22 mouse cellular contexts compared by ENCODE assay signal in the genomic region with DNA sequence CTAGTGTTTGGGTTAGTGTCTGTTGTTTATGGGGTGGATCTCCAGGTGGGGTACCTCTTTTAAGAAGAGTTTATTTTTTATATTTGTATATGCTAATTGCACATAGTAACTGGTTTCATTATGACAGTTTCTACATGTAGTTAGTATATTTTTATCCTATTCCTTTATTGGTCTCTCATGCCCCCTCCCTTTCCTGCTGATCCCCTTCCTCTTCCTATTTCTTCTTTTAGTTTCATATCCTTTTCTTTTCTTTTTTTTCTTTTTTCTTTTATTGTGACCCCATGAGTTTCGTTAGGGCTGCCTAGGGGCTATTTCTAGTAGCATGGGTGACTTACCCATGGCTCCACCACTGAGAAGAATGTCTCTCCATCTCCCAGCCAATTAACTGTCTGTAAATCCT. TPM values are rescaled to one million over a fixed set of nuclear protein-coding genes. Genes with fewer than 3 reads are reported as not detected.
DNase-seq lines count a peak whose midpoint lies in the region; TF ChIP-seq lines count a peak whose summit lies in the region.
"Had no signal": no experiment of that assay in that cellular context is flagged by ENCODE, and none has a peak within 500 bp of the region (broad histone marks: within the 10 kb centered on the region; RNA-seq: fewer than 3 reads in every experiment).

No protein-coding gene starts in this region.

- peak; percentile 53 for DNase-seq in splenic B cell, adult 2 months (ENCODE audit: low read depth, low spot score)
- DNase-seq in left cerebral cortex, adult 18-20 months (ENCODE audit: low spot score in 2 of 2): no peak
- no peak for DNase-seq in cerebellum, postnatal 4 days (ENCODE audit: low spot score in 2 of 2)
- DNase-seq in MN1 (ENCODE audit: low spot score): no peak
- DNase-seq: adrenal gland, adult 8-10 months; adrenal gland, postnatal 25 days; cerebellum, adult 18-20 months; cerebellum, adult 9-11 months; cerebellum, postnatal 25 days; gastrocnemius, postnatal 10 days; gastrocnemius, postnatal 36 days; heart, postnatal 10 days; heart, postnatal 36 days had no signal

- H3K36me3 ChIP-seq in macrophage (ENCODE audit: inconsistent target): no peaks in the 10 kb centered on the region
- no peaks in the 10 kb centered on the region for H3K36me3 ChIP-seq in splenic B cell, adult 2 months (ENCODE audit: control insufficient read depth, insufficient read depth, low read length, poor library complexity, severe bottlenecking)
- H3K36me3 ChIP-seq: forebrain, embryonic 10.5 days; G1E; heart, embryonic 15.5 days; hindbrain, embryonic 10.5 days; hindbrain, embryonic 13.5 days; intestine, embryonic 15.5 days had no signal

- H3K27ac ChIP-seq in bone marrow macrophage, adult 2 months (ENCODE audit: insufficient read depth, low read depth, low read length): peak overlapping the region; percentile 54
- peak overlapping the region; percentile 49 for H3K27ac ChIP-seq in macrophage
- H3K27ac ChIP-seq: forebrain, embryonic 10.5 days; forebrain, embryonic 13.5 days; heart, embryonic 15.5 days; hindbrain, embryonic 10.5 days; hindbrain, embryonic 13.5 days; intestine, embryonic 15.5 days had no signal

- H3K27me3 ChIP-seq in splenic B cell, adult 2 months (ENCODE audit: control insufficient read depth, insufficient read depth, low read length, poor library complexity, severe bottlenecking): no peaks in the 10 kb centered on the region
- H3K27me3 ChIP-seq: forebrain, embryonic 13.5 days; heart, embryonic 15.5 days; hindbrain, embryonic 13.5 days; intestine, embryonic 15.5 days had no signal

- H3K4me3 ChIP-seq in bone marrow macrophage, adult 2 months (ENCODE audit: insufficient read depth, low read length): no peak overlapping the region
- no peak overlapping the region for H3K4me3 ChIP-seq in macrophage (ENCODE audit: inconsistent target)
- H3K4me3 ChIP-seq: forebrain, embryonic 10.5 days; forebrain, embryonic 13.5 days; heart, embryonic 15.5 days; hindbrain, embryonic 10.5 days; hindbrain, embryonic 13.5 days; intestine, embryonic 15.5 days had no signal

- no peak for TF ChIP-seq POLR2A in bone marrow macrophage, adult 2 months (IDR thresholded peaks at IDR 0.05; ENCODE audit: borderline replicate concordance, low read depth, low read length)

- H3K79me2 ChIP-seq in macrophage (ENCODE audit: inconsistent target): no peaks in the 10 kb centered on the region

- WGBS in macrophage (ENCODE audit: missing documents): no CpG with 5 or more reads among the region's 1 CpGs

- peaks cover 63% of the 10 kb centered on the region for H3K4me1 ChIP-seq in bone marrow macrophage, adult 2 months (ENCODE audit: control insufficient read depth, insufficient read depth, low read length)
- H3K4me1 ChIP-seq: heart, embryonic 15.5 days; hindbrain, embryonic 10.5 days; hindbrain, embryonic 13.5 days; intestine, embryonic 15.5 days had no signal

- no peak for TF ChIP-seq CTCF in bone marrow macrophage, adult 2 months (IDR thresholded peaks at IDR 0.05; ENCODE audit: low read depth, low read length)

RNA-seq across cellular contexts. Expression of a gene that starts 36.5 kb away (rescaled TPM):
- 45.9 and 46.5 TPM in 2 replicates for polyA plus RNA-seq in bone marrow macrophage, adult 2 months (2012; ENCODE audit: insufficient read depth, insufficient read length, missing spikeins)
- 1,000 to 10,000 TPM in 11 of 26 experiments, 100 to 1,000 TPM in 15; 472 to 1,464 (median 677) TPM for total RNA-seq in macrophage (2018; cell fraction: chromatin; rRNA removed)
- 100 to 1,000 TPM in 11 of 26 experiments, 10 to 100 TPM in 15; 45.6 to 148 (median 84.8) TPM for total RNA-seq in macrophage (2018; cell fraction: cytosol; rRNA removed)
- total RNA-seq in macrophage (2018; cell fraction: nucleus; rRNA removed): 100 to 1,000 TPM; 185 to 692 (median 358) TPM
- 43.1 to 56.6 TPM (median 48.0 TPM) in 3 replicates for polyA plus RNA-seq in macrophage (2018)
- 10 to 100 TPM; 51.1 to 58.6 TPM for total RNA-seq in left cerebral cortex, adult 18-20 months (2021)
